Mouse (Mus musculus) E14TG2a.4 (cell line): ENCODE measurements around the gene Copb2.

Experiments
- H3K27me3 ChIP-seq: 2 replicates; pipeline ENCODE4 v1.6.1; 2014; ENCODE audit warnings: low read length, control low read depth; ENCODE audit not compliant: insufficient read depth
- H3K36me3 ChIP-seq: 2 replicates; pipeline ENCODE4 v1.6.1; 2014; ENCODE audit warnings: low read length, control low read depth; ENCODE audit not compliant: insufficient read depth
- H3K4me1 ChIP-seq: replicated peaks from 2 replicates; pipeline ENCODE4 v1.6.1; 2014; ENCODE audit warnings: low read depth, low read length, control low read depth
- H3K4me3 ChIP-seq: replicated peaks from 2 replicates; pipeline ENCODE4 v1.5.1; 2014; ENCODE audit warnings: mild to moderate bottlenecking, low read length
- H3K9me3 ChIP-seq: 2 replicates; pipeline ENCODE4 v1.6.1; 2014; ENCODE audit warnings: low read length, control low read depth
- CTCF ChIP-seq: conservative IDR thresholded peaks from 2 replicates; pipeline ENCODE4 v1.5.1; 2014; ENCODE audit warnings: low read length
- NANOG ChIP-seq: IDR thresholded peaks from 2 replicates; pipeline ENCODE4 v1.6.1; 2014; ENCODE audit warnings: borderline replicate concordance, low read length, mixed read lengths
- POU5F1 ChIP-seq: IDR thresholded peaks from 2 replicates; pipeline ENCODE4 v1.6.1; 2014; ENCODE audit warnings: low read length, borderline replicate concordance

Copb2 gene

DNA sequence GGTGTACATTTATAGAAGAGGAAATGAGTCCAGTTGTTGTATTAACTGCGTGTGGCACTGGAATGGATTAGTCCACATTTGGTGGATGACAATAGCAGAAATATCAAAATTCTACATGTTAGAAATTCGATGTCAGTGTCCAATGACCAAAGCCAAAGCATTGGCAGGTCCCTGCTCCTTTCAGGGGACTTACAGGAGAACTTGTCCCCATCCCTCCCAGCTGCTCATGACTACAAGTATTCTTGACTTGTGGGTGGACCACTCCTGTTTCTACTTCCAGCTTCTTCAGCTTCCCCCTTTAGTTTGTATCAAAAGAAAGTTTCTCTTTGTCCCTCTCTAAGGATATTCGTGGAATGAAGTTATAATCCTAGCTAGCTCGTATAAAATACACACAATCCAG is 41.4 kb downstream of the Copb2 start:
- H3K36me3 ChIP-seq = no peaks in the 10 kb centered on the region
- 0 out of 2 replicates have a peak, but pooled peaks cover 4% of the 10 kb centered on the region for H3K9me3 ChIP-seq
- no peak overlapping the region for H3K4me3 ChIP-seq
- no peak for TF ChIP-seq POU5F1
- no peak for TF ChIP-seq NANOG
- TF ChIP-seq CTCF = no peak
- H3K27me3 ChIP-seq = peaks cover 12% of the 10 kb centered on the region
- H3K4me1 ChIP-seq = peaks cover 11% of the 10 kb centered on the region

GRCm38 (mm10) chr9:98628480-98628879 is 65.0 kb downstream of the Copb2 start:
- H3K4me1 ChIP-seq = no peaks in the 10 kb centered on the region
- no peak overlapping the region for H3K4me3 ChIP-seq
- peak; percentile 56 for TF ChIP-seq CTCF
- no peak for TF ChIP-seq NANOG
- no peak for TF ChIP-seq POU5F1
- peaks cover 27% of the 10 kb centered on the region for H3K27me3 ChIP-seq
- H3K9me3 ChIP-seq = no peaks in the 10 kb centered on the region
- H3K36me3 ChIP-seq = no peaks in the 10 kb centered on the region

DNA sequence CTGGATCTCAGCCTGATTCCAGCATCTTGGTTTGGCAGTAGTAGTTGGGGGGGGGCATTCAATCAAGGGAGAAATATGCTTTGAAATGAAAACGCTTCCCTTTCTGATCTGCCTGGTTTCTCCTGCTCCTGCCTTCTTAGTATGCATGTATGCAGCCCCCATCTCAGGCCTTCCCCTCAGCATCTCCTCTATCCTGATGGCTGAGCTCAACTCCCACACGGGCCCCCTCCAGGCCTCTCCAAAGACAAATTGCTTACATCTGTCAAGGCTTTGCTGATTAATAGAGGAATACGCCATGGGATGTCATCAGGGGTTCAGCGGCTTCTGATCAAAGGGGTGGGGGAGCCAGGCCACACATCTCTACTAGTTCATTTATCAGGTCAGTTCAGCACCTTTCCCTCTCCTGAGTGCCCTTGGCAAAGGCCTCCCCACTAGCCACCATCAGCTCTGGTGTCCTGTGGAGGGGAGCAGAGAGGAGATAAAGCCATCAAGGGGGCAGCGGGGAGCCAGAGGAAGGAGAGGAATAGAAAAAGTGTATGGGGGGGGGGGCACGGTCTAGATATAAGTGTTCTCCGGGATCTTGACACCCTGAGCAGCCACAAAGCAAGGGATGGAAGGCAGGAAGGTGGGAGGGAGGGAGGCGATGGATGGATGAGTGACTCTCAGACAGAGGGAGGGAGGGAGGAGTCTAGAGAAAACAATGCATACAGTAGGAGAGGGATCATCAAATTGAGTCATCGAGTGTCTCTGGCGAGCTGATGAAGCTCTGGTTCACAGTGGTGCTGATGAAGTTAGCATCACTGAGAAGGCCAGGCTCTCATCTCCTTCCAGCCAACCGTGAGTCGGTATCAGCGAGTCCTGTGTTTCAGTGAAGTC is 70.0 kb downstream of the Copb2 start:
- Histone ChIP-seq H3K4me3 (no peak overlapping the region), H3K9me3 (no peaks in the 10 kb centered on the region; the same call in 1 of the 2 replicates), H3K27me3 (no peaks in the 10 kb centered on the region; the same call in 1 of the 2 replicates), H3K36me3 (no peaks in the 10 kb centered on the region), H3K4me1 (peaks cover 5% of the 10 kb centered on the region; the same call in 1 of the 2 replicates)
- TF ChIP-seq NANOG (no peak), CTCF (no peak), POU5F1 (no peak)
